Mouse (Mus musculus) ES-E14 (cell line): ENCODE measurements around the gene Pkn3.

Source experiments
- CHD2 ChIP-seq: IDR thresholded peaks from 2 replicates; pipeline ENCODE4 v1.6.1; 2014; ENCODE audit warnings: mild to moderate bottlenecking, low read depth, low read length, inconsistent platforms
- HCFC1 ChIP-seq: IDR thresholded peaks from 2 replicates; pipeline ENCODE4 v1.6.1; 2012; ENCODE audit warnings: low read length, inconsistent platforms, borderline replicate concordance; ENCODE audit not compliant: insufficient read depth
- MAFK ChIP-seq: IDR thresholded peaks from 2 replicates; pipeline ENCODE4 v1.6.1; 2014; ENCODE audit warnings: mild to moderate bottlenecking, low read depth, low read length, inconsistent platforms; ENCODE audit not compliant: insufficient read depth
- ZC3H11A ChIP-seq: IDR thresholded peaks from 2 replicates; pipeline ENCODE4 v1.6.1; 2012; ENCODE audit warnings: low read depth, mild to moderate bottlenecking, inconsistent platforms, low read length, borderline replicate concordance
- ZNF384 ChIP-seq: IDR thresholded peaks from 2 replicates; pipeline ENCODE4 v1.6.1; 2012; ENCODE audit warnings: low read depth, low read length, inconsistent platforms

DNA sequence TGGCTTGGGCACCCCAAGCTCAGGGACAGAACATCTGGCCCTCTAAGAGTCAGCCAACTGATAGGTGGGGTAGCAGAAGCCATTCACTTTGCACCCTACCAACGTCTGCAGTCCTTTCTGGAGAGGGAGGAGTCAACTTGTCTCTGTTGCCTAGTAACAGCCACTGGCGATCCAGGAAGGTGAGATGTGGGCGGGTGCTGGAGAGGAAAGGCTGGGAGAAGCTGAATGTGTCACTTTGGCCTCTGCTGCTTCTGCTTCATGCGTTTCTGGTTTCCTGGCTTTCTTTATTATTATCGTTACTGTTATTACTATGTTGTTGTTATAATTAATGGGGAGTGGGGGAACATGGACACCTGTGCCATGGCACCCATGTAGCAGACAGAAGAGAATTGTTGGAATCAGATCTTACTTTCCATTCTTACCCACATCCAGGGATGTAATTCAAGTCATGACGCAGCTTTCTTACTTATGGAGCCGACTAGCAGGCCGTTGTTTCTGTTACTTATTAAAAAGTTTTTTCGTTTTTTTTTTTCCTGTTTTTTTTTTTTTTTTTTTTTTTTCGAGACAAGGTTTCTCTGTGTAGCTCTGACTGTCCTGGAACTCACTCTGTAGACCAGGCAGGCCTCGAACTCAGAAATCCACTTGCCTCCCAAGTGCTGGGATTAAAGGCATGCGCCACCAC, 20.1 kb upstream of the Pkn3 start, which contains the start of gene Set:
- no peak for TF ChIP-seq ZC3H11A
- TF ChIP-seq MAFK, result no peak
- no peak for TF ChIP-seq HCFC1
- TF ChIP-seq CHD2, result no peak
- TF ChIP-seq ZNF384, result peak; percentile 68; the same call in 1 of the 2 replicates
